Mouse (Mus musculus) frontal cortex, postnatal 14 days (tissue): ENCODE data around the gene Dmgdh.

Experiments used
- DNase-seq, 2 experiments: peaks; one replicate each; pipeline ENCODE4 v3.0.0; 2022; ENCODE audit warnings: low spot score in 2 of 2

Dmgdh gene

DNA sequence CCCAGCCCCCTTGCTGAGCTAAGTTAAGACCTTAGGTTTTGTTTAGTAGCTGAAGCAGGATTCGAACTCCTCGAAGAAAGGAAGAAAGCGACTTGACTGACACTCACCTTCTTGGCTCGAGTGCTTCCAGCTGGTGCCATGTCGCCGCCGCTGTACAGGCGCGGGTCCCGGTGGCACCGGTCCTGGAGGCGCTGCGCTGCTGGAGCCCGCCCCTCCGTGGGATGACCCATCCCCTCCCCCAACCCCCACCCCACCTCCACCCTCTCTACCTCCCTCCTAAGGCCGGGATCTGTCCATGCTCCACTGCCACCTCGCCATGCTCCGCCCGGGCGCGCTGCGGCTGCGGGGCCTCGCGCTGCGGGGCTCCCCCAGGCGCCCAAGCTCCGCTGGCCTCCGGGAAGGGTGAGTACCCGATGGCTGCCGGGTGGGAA is at the start of gene Dmgdh, which contains the start of gene Bhmt2:
TSS of gene Dmgdh (plus strand) at position 303 of the 431 bp plus-strand sequence.
TSS of gene Bhmt2 (minus strand) at position 172 of the 431 bp plus-strand sequence.
- no peak for DNase-seq

DNA sequence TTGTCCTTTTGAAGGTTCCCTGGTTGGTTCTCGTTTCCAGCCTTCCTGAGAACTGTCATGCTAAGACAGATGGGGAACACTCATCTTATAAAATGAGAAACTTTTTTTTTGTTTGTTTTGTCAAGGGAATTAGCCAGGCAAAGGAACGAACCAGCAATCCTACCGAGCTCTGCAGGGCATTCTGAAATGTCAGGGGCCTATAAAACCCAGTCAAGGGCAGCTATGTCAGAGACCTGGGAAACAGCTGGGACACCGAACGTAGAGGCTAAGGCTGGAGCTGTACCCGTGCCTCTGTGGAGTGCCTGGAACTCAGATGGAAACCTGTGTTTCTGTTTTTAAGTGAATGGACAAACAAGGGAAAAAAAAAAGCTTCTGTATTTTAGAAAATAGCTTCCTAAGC is 45.4 kb upstream of the Dmgdh start:
- no peak for DNase-seq

DNA sequence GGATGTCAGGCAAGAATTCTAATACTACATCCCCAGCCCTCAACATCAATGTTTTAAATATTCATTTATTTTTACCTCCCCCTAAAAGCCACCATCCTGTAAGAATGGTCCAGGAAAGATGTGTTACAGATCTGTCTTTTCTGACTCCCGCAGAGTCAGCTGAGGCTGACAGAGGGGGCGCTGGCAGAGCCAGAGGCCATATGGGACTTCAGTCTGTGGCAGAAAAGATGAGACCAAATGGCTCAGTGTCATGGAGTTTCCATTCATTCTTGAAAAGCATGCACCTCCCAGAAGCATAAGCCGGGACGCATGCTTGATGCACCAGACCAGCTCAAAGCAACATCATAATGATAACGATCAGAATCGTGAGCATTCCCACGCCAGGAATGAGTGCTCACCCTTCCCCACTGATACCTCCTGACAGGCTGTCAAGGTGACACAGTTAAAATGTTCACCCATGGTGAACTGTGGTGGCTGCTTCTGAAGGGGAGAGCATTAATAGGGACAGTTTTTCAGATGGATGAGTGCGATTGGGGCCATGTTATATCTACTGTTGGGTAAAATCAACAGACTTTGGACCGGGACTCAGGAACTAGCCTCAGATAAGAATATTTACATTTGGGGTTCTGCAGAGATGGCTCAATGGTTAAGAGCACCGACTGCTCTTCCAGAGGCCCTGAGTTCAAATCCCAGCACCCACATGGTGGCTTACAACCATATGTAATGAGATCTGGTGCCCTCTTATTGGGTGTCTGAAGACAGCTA is 43.1 kb upstream of the Dmgdh start:
- DNase-seq = no peak

DNA sequence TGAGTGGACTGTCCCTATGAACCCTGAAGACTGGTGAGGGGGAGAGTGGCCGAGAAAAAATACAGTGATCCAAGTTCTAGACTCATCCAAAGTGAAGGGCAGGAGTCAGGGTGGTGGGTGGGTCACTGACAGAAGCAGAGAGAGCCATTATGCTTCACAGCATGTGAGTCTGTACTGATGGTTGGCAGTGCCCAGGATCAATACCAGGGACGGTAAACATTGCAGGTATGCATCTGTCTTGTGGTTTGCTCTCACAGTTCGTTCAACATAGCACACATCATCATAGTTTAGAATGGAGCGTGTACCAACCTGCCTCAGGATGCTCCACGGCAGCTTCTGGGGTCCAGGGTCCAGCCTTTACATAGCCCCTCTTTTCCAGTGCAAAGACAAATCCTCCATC is 41.3 kb upstream of the Dmgdh start:
- DNase-seq = no peak

DNA sequence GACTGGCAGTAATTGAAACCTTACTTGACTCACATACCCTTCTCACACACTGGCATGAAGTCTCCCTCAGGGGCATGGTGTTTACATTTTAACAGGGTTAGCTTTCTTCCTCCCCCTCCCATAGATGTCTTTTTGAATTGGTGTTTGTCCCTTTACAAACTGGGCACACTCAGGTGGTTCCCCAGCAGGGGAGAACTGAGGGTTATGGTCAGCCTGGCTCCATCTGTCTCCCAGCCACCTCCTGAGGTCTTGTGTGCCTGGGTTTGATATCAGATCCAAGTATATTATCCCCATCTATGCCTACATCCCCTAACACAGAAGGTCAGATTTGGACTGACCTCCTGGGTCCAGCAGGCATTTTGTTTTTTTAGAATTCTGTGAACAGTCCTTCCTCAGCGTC is 37.7 kb upstream of the Dmgdh start:
- DNase-seq = no peak

DNA sequence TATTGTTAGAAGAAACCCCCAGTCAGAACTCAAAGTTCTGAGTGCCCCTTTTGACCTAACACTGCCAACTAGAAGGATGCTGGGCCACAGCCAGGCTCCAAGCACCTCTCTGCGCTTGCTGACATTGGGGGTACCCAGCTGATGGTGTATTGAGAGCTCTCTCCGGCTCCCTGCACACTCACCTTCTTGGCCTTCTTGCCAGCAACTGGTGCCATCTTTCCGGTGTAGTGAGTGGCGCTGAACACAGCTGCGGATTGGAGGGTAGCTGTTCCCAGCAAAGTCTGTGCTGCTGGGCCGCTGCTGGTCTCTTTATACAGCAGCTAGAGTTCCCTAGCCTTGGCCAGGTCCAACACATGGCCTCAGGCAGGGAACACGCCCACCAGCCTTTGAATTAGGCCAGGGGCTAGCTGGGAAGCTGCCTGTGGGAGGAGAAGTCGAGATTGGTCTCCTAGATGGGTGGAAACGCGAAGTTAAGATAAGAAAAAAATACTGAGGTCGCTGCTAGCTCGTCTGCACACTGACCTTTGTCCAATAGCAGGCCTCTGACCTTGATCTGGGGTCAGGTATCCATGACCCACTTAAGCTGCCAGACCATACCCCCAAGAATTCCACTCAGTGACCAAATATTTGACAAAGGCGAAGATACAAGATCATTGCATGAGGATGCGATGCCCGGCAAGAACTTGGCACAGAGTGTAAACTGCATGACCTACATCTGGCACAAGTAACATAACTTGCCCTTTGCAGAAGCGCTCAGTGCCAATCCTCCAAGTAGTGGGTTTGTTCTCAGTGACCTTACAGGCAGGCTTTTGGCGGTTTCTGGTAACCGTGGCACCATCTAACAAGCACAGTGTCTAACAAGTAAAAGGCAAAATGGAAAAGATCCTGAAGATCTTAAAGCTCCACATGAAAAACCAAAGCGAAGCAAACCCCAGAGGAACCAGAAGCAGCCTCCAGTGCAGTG is 36.7 kb upstream of the Dmgdh start, which contains the start of gene Bhmt:
TSS of gene Bhmt (minus strand) at position 680 of the 964 bp plus-strand sequence.
- DNase-seq = no peak

DNA sequence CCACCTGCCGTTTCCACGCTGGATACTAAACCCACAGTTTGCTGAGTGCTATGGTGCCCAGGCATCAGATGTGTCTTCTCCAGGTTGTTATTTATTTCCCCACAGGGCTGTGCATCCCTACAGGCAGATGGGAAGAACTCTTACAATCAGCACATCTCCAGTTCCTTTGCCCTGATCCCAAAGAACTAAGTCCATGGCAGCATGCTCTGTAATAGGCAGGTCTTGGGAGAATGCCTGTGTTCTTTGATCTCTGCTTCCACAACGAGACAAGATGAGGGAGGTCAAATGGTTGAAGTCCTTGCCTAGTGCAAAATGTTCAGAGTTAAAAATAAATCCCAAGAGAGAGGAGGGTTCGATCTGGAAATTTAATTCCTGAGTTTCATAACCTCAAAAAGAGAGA is 34.6 kb upstream of the Dmgdh start:
- no peak for DNase-seq

DNA sequence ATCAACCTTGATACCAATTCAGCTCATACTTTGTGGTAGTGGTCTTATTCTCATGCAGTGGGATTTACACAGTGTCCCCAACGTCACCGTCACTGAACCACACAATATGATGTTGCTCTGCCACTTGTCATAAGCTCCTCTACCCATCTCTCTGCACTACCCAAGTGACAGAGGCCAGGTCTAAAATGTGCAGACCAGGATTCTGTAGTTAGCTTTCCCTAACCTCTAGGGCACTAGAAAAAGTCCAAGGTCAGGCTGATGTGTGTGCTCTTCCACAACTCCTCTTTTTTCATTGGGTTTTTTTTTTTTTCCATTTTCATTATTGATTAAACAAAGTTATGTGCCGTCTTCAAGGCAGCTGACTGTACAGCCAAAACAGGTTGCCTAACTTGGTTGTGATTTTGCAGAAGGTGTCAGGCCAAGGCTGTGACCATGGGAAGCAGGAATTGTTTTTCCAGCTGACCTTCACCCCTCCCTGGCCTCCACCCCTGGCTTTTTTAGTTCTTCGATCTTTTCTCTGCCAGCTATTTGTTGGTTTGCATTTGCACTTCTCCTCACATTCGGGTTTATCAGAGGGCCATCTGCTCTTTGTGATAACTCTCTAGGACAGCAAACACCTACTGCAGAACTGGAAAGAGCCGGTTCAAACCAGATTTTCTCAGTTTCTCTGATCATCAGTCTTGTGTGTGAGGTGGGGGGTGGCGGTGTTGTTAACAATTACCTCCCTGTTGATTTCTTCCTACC is 25.7 kb upstream of the Dmgdh start:
- no peak for DNase-seq

DNA sequence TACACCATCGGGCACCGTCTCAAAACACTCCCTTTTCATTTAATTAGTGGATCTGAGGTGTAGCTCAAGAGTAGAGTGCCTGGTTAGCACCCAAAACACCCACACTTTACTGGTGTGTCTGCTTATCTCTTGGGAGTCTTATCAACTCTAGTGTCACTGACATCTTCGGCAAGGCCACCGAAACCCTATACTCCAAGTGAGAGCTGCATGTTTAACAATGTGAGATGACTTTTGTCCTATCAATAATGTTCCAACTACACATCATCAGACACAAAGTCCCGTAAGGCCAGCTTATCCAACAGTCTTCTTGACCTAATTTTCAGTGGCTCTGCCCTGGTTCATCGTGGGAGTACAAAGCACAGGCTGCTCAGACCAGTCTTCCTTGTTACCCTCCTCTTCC is 20.9 kb upstream of the Dmgdh start:
- no peak for DNase-seq

DNA sequence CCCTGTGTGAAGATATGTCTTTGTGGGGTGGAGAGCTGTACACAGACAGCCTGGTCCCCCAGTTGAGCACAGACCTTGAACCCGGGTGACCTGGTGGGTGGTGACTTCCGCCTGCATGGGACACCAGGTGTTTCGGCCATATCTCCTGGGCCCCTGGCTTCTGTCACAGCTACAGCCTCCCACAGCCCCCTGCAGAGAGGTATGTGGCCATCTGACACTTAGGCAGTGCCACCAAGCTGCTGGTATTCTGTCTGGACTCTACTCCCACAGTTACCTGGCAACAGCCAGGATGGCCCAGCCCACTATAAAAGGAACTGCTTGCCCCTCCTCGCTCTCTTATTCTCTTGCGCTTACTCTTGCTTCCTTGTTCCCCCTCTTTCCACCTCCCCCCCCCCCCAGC is 16.3 kb upstream of the Dmgdh start:
- DNase-seq = no peak

DNA sequence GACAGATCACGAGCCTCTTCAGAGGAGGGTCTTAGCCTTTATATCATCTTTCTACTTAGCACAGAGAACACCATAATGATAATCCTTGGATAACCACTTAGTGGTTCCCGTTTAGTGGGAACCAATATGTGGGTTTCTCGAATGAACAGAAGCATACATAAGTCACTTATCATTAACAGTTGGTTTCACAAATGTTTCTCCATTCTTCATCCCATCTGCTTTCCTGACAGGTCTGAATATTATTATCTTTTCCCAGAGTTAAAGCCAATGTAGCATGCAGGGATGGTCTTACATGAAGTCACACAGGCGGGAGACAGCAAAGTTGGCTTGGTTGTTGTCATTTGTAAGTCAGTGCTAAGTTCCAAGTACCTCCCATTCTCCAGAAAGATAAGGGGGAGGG is 6.6 kb upstream of the Dmgdh start:
- no peak for DNase-seq

DNA sequence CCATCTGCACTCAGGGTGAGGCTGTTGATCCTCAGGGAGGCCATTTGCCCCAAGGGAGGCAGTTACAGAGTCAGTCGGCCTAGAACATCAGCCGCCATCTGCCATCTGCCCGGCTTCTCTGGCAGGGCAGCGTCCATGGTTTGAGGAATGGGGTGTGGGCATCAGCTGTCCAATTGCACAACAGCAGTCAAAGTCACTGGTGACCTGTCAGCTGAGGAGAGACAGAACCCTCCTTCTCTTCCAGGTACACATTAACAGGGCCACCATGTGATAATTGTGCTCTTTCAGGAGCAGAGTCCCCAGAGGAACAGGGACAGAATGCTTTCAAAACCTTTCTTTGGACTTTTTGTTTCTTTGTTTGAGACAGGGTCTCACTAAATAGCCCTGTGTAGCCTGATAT is 1.9 kb upstream of the Dmgdh start:
- no peak for DNase-seq

DNA sequence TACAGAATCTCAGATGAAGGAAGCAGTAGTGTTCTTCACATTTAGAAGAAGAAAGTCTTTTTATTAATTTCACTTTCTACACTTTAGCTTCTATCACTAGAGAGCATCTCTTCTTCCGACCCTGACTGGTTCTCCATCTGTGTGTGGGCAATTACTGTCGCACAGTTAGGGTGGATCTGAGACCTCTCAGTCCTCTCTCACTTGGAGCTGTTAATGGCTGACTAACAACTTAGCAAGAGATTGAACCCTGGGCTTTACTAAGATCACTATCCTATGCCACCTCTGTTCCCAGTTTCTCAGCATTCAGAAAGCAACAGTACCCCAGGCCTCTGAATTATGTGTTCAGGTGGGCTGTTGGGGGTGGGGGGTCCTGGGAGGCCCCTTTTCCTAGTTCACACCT is 937 bp upstream of the Dmgdh start:
- DNase-seq = no peak

DNA sequence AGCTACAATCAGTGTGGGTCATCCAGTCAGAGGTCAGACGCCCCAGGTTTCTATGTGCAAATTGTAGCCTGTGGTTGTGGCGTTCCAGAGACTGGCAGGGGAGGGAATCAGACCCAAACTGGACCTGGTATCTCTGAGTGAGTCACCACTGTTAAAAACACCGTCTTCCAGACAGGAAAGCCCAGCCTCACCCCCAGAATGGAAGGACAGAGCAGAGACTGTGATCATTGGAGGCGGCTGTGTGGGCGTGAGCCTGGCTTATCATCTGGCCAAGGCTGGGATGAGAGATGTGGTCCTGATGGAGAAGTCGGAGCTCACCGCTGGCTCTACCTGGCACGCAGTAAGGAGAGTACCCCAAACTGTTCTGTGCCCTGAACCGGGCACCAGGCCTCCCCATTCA is 2.6 kb downstream of the Dmgdh start:
- DNase-seq = no peak

DNA sequence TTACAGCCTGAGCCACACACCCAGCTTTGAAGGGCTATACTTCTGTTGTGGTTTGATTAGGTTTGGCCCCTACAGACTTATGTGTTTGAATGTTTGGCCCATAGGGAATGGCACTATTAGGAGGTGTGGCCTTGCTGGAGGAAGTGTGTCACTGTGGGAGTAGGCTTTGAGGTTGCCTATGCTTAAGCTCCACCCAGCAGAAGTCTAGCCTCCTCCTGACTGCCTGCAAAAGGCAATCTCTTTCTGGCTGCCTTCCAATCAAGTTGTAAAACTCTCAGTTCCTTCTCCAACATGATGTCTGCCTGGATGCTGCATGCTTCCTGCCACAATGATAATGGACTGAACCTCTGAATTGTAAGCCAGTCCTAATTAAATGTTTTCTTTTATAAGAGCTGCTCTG is 9.1 kb downstream of the Dmgdh start:
- DNase-seq = no peak

DNA sequence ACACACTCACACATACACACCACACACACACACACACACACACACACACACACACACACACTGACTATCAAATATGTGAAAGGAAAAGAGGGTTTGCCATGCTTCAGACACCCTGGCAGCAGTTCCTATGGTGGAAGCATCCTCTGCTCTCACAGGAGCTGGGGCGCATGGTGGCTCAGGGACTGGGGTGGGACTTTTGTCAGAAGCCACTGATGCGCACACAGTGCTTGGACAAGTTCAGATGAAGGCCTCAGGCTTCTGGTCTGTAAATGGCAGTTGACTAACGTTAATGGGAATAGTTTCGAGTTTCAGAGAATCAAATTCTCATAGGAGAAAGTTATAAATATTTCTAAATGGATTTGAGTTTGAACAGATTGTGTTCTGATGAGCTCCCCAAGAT is 11.0 kb downstream of the Dmgdh start:
- DNase-seq = no peak

DNA sequence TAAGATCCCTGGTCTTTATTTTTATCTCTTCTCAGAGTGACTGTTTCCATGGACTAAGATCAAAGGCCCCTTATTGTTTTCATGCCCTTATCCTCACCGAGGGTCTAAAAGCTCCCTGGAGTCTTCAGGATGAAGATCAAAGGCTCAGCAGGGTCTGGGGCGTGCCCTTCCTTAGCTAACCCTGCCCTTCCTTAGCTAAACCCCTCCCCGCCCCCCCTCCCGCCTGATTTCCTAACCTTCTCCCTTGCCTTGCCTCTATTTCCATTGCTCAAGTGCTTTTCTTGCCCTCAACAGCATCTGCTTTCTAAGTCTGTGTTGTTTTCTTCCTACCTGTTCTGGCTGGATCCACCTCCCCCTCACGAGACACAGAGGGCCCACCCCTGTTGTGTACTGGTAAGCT is 13.1 kb downstream of the Dmgdh start:
- DNase-seq = no peak

DNA sequence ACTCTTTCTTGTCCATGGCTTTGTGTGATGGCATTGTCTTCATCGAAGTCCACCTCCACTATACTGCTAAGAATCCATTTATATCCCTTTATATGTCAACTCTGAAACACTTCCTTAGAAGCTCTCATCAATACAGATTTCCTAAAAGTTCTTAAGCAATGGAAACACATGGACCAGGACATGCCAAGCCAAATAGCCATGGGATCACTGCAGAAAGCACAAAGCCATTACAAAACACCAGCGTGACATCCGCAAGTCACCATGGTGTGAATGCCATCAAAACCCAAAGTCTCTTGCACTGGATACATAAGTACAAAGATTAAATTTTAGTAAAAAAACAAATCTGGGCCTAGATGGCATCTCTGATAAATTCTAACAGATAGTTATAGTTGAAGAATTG is 15.3 kb downstream of the Dmgdh start:
- no peak for DNase-seq

DNA sequence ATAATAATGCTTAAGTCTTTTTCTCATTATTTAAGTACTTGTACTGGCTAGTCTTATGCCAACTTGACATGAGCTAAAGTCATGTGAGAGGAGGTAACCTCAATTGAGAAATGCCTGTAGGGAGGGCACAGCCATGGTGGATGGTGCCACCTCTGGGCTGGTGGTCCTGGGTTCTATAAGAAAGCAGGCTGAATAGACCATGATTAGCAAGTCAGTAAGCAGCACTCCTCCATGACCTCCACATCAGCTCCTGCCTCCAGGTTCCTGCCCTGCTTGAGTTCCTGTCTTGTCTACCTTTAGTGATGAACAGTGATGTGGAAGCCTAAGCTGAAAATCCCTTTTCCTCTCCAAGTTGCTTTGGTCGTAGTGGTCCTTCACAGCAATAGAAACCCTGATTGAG is 16.6 kb downstream of the Dmgdh start:
- DNase-seq = no peak

DNA sequence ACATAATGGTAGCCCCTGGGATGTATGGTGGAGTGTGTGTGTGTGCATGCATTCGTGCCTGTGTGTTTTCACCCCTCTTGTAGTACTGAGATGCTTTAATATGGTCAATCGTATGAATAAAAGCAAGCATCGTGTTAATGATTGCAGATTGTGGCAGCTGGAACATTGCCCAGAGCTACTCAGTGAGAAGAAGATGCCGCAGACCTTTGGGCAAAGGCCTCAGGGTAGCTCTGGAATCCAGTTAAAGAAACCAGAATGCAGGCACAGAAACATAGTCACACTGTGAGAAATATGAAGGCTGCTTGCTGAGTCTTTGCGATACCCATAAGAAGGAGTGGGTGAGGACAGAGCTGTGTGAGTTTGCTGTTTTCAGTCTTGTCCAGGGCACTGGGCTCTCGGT is 24.6 kb downstream of the Dmgdh start:
- DNase-seq = no peak

DNA sequence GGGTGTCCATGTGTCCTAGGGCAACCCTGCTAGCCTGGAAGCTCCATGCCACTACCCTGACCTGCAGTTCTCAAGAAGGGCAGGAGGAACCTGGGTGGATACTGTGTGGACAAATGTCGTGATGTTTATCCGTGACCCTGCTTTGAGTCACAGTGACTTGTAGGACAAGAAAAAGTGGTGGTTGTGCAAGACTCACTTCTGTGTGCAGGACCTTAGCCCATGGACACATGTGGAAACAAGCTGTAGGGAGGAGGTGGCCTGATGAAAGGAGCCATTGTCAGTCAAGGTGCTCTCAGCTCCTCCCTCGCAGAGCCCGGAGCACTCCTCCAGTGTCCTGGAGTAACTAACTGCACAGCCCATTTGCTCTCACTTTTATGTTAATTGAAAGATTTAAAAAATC is 31.5 kb downstream of the Dmgdh start:
- DNase-seq = no peak

DNA sequence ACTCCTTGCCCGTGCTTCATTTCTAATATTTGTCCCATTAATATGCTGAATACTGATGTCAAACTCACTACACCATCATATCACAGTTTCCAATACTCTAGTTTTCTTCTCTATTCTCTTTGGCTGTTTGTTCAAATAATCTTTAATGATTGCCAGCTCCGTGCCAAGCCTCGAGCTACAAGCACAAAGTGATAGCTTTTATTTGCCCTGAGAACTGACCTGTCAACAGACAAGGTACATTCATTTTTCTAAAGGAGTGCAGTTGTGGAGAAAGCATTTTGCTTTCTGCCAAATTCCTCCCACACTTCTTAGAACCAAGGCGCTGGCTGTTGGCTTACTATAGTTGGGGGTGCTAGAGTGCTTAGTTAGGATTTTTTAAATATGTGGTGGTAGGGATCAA is 33.0 kb downstream of the Dmgdh start:
- DNase-seq = no peak
